Mouse (Mus musculus) ES-E14 (cell line): ENCODE results near the gene Arcn1. TPM values are rescaled to one million over a fixed set of nuclear protein-coding genes. Genes with fewer than 3 reads are reported as not detected.

Source experiments
- DNase-seq: peaks from one replicate; pipeline ENCODE4 v3.0.0-alpha.2; 2013; ENCODE audit warnings: low read depth, low spot score
- H3K27ac ChIP-seq: 2 replicates; pipeline ENCODE4 v1.5.1; 2012; ENCODE audit warnings: low read depth, mild to moderate bottlenecking, low read length, moderate library complexity, mixed read lengths; ENCODE audit not compliant: poor library complexity, insufficient read depth, severe bottlenecking
- H3K36me3 ChIP-seq: 2 replicates; pipeline ENCODE4 v1.6.1; 2012; ENCODE audit warnings: mild to moderate bottlenecking, low read length, moderate library complexity, mixed read lengths; ENCODE audit not compliant: control insufficient read depth, poor library complexity, insufficient read depth, severe bottlenecking
- H3K4me1 ChIP-seq, 2 experiments: fragments of 150-350 bp in 1 of 2; sonication (generic) in 1 of 2; 2 replicates each; pipeline ENCODE4 v1.6.1; 2012; ENCODE audit warnings: low read length in 2 of 2, mild to moderate bottlenecking in 1 of 2, mixed read lengths in 1 of 2; ENCODE audit not compliant: control insufficient read depth in 2 of 2, insufficient read depth in 2 of 2, poor library complexity in 1 of 2
- H3K4me3 ChIP-seq, 2 experiments: fragments of 150-350 bp in 1 of 2; sonication (generic) in 1 of 2; 2 replicates each; pipeline ENCODE4 v1.5.1; 2012; ENCODE audit warnings: low read length in 2 of 2, low read depth in 1 of 2, mild to moderate bottlenecking in 1 of 2, mixed read lengths in 1 of 2; ENCODE audit not compliant: insufficient read depth in 1 of 2, poor library complexity in 1 of 2, severe bottlenecking in 1 of 2
- H3K9ac ChIP-seq: 2 replicates; pipeline ENCODE4 v1.6.1; 2012; ENCODE audit warnings: low read depth, mild to moderate bottlenecking, low read length, mixed read lengths; ENCODE audit not compliant: poor library complexity, insufficient read depth, severe bottlenecking
- H3K9me3 ChIP-seq: fragments of 150-350 bp; sonication (generic); 2 replicates; pipeline ENCODE4 v1.6.1; 2012; ENCODE audit warnings: low read depth, mild to moderate bottlenecking, low read length; ENCODE audit not compliant: control insufficient read depth, insufficient read depth
- CHD2 ChIP-seq: IDR thresholded peaks from 2 replicates; pipeline ENCODE4 v1.6.1; 2014; ENCODE audit warnings: mild to moderate bottlenecking, low read depth, low read length, inconsistent platforms
- HCFC1 ChIP-seq: IDR thresholded peaks from 2 replicates; pipeline ENCODE4 v1.6.1; 2012; ENCODE audit warnings: low read length, inconsistent platforms, borderline replicate concordance; ENCODE audit not compliant: insufficient read depth
- MAFK ChIP-seq: IDR thresholded peaks from 2 replicates; pipeline ENCODE4 v1.6.1; 2014; ENCODE audit warnings: mild to moderate bottlenecking, low read depth, low read length, inconsistent platforms; ENCODE audit not compliant: insufficient read depth
- ZC3H11A ChIP-seq: IDR thresholded peaks from 2 replicates; pipeline ENCODE4 v1.6.1; 2012; ENCODE audit warnings: low read depth, mild to moderate bottlenecking, inconsistent platforms, low read length, borderline replicate concordance
- ZNF384 ChIP-seq: IDR thresholded peaks from 2 replicates; pipeline ENCODE4 v1.6.1; 2012; ENCODE audit warnings: low read depth, low read length, inconsistent platforms
- in situ Hi-C, 2 experiments: fragments of 600-800 bp; cut with MboI; formaldehyde crosslinking; loops; one replicate each; pipeline ENCODE4 v1.15.1; 2025; ENCODE audit warnings: low sequenced_read_pairs in 2 of 2, inconsistent platforms in 1 of 2; ENCODE audit not compliant: unreplicated experiment in 2 of 2
- total RNA-seq: library from RNA; depleted of rRNA; stranded (reverse); fragments of 300-350 nt; gene quantifications from 2 replicates; pipeline ENCODE4 v1.2.3, GENCODE M21; 2012

The Arcn1 gene
- total RNA-seq, 1 experiment = 72.3 TPM

DNA sequence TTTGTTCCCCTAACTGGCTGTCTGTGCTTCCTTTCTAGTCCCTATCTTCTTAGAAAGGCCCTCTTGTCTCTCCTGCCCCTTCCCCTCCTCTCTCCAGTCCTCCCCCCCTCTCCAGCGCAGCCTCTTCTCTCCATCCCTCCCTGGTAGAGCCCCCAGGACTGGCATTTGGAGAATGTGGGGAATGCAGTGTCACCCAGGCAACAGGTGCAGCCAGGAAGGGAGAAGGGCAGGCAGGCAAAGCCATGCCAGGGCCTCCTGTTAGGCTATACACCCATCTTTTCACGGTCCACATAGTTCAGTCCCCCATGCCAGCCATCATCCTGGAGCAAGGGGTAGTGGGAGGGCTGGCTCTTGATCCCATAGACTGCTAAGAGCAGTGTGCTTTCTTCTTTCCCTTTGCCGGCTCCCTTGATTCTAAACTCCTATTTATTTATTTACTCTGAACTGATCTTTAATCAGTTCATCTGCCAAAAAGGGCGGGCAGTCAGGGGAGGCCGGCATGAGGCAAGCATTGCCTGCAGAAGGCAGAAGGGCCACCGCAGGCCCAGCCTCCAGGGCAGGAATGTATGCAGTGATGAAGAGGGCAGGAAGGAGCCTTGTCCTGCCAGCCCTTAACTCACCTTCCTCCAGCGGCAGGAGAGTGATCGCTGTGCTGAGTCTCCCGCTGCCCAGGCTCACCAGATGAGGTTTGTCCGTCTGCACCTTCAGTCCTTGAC lies 41.1 kb downstream of the Arcn1 start:
- H3K9ac ChIP-seq = no peak overlapping the region
- no peaks in the 10 kb centered on the region for H3K9me3 ChIP-seq
- in situ Hi-C loops = no loop called here
- H3K36me3 ChIP-seq = no peaks in the 10 kb centered on the region
- no peak for DNase-seq
- H3K4me1 ChIP-seq = peaks cover 2 to 8% of the 10 kb centered on the region in 2 experiments; a peak in 2 of 4 replicates
- TF ChIP-seq ZNF384 (no peak), CHD2 (no peak), HCFC1 (no peak), ZC3H11A (no peak), MAFK (no peak)
- no peak overlapping the region for H3K27ac ChIP-seq
- H3K4me3 ChIP-seq = no peak overlapping the region

DNA sequence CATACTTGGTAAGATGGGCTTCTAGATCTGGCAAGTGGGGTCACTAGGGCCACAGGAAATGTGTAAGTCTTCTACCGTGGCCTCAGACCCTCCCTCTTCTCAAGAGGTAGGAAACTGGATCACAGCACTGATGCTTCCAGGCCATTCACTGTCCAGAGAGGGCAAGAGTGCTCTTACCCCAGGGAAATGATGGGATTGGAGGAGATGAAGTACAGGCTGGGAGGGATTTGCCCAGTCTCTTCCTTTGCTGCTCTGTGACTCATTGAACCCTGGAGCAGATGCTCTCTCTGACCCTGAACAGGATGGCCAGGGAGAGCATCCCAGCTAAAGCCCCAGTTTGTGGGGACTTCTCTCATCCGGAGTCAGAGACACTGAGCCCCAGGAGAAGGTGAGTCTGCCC lies 43.0 kb downstream of the Arcn1 start:
- in situ Hi-C loops = no loop called here
- TF ChIP-seq ZNF384 = no peak
- TF ChIP-seq HCFC1 = no peak
- TF ChIP-seq ZC3H11A = no peak
- no peak for TF ChIP-seq CHD2
- no peak for TF ChIP-seq MAFK
- H3K27ac ChIP-seq = no peak overlapping the region
- no peak for DNase-seq
- H3K4me3 ChIP-seq = no peak overlapping the region
- H3K4me1 ChIP-seq = peaks cover 2 to 12% of the 10 kb centered on the region in 2 experiments; a peak in 2 of 4 replicates
- no peaks in the 10 kb centered on the region for H3K36me3 ChIP-seq
- H3K9ac ChIP-seq = no peak overlapping the region
- H3K9me3 ChIP-seq = no peaks in the 10 kb centered on the region

DNA sequence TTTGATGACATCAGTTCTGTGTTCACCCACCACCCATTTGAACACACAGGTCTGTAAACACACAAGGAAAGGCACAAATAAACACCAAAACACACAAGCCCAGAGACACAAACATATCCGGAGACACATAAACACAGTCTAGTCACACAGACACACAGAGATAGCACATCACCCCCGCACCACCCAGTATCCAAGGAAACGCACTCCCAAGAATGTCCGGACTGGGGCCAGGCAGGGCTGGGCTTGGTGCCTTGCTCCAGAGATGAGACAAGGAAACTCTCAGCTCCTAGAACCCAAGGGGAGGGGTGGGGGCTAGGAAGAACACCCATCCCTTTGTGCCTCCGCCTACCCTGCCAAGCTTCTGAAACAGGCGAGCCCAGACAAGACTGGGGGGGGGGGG lies 43.4 kb downstream of the Arcn1 start:
- Histone ChIP-seq H3K9me3 (no peaks in the 10 kb centered on the region), H3K9ac (no peak overlapping the region), H3K4me1 (peaks cover 2 to 12% of the 10 kb centered on the region in 2 experiments; a peak in 2 of 4 replicates), H3K36me3 (no peaks in the 10 kb centered on the region), H3K27ac (no peak overlapping the region), H3K4me3 (no peak overlapping the region)
- in situ Hi-C loops = no loop called here
- TF ChIP-seq CHD2 (no peak), ZC3H11A (no peak), ZNF384 (no peak), MAFK (no peak), HCFC1 (no peak)
- no peak for DNase-seq

DNA sequence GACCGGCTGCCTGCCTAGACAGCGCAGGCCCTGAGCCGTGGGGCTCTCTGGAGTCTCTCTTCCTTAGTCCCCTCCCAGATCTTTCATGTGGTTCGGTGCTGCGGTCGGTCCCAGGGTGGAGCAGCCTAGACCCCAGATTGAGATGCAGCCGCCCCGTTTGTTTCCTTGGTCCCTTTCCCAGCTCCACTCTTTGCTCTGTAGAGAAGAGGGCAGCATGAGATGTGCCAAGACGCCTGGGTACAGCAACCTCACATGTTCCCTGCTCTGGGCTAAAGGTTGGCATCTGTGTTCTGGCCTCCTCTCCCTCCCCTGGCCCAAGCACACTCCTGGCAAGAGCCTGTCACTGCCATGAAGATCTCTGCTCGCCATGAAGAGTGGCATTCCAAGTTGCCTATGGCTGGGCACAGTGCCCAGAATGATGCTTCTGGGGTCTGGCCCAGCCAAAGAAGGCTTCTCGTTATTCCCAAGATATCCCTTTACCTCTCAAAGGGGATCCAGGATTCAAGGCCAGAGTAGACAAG lies 44.1 kb downstream of the Arcn1 start:
- Histone ChIP-seq H3K4me1 (peaks cover 2 to 12% of the 10 kb centered on the region in 2 experiments; a peak in 2 of 4 replicates), H3K9me3 (no peaks in the 10 kb centered on the region), H3K4me3 (no peak overlapping the region), H3K36me3 (no peaks in the 10 kb centered on the region), H3K9ac (no peak overlapping the region), H3K27ac (no peak overlapping the region)
- TF ChIP-seq ZC3H11A (no peak), MAFK (no peak), ZNF384 (no peak), HCFC1 (no peak), CHD2 (no peak)
- in situ Hi-C loops = no loop called here
- DNase-seq = no peak

DNA sequence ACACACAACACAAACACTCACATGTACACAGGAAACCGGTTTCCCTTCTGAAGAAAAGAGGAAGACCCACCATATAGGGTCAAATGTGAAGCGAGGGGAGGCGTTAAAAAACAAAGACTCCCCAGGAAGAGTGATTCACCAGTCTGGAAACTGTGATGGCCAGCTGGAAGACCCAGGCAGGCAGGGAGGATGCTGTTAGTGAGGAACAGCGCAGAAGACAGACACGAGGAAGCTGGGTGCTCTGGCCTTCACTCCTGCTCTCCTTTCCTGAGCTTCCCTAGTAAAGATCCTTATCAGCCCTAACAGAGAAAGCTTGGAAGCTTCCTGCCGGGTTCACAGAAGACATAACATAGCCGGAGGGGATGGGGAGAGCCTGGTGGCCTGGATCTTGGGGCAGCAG lies 44.6 kb downstream of the Arcn1 start:
- TF ChIP-seq ZNF384 (no peak), ZC3H11A (no peak), CHD2 (no peak), HCFC1 (no peak), MAFK (no peak)
- no peak overlapping the region for H3K27ac ChIP-seq
- no peak for DNase-seq
- H3K9ac ChIP-seq = no peak overlapping the region
- H3K36me3 ChIP-seq = no peaks in the 10 kb centered on the region
- H3K4me3 ChIP-seq = no peak overlapping the region
- no peaks in the 10 kb centered on the region for H3K9me3 ChIP-seq
- in situ Hi-C loops = no loop called here
- H3K4me1 ChIP-seq = peaks cover 2 to 12% of the 10 kb centered on the region in 2 experiments; a peak in 2 of 4 replicates
